Mouse (Mus musculus) midbrain, postnatal 0 days (tissue): ENCODE data around the gene Fsd1l. TPM values are rescaled to one million over a fixed set of nuclear protein-coding genes. Genes with fewer than 3 reads are reported as not detected.
"Not testable (repeated sequence)": the region's sequence is repeated elsewhere in the genome, so short reads cannot be mapped to it uniquely, and the experiment has no call there.

ENCODE experiments used
- ATAC-seq: fragments of 200-750 bp; cut with Nextera tagmentation; 2 replicates; pipeline ENCODE4 v1.8.0; 2017; ENCODE audit warnings: moderate number of reproducible peaks, mild to moderate bottlenecking, moderate TSS enrichment, moderate library complexity; ENCODE audit not compliant: low FRiP score
- DNase-seq: peaks from one replicate; pipeline ENCODE4 v3.0.0-alpha.2; 2015; ENCODE audit warnings: low spot score
- H3K27ac ChIP-seq: fragments of 300-500 bp; sonication (generic); 2 replicates; pipeline ENCODE4 v1.5.1; 2014; ENCODE audit warnings: low read depth, mild to moderate bottlenecking, low read length, mixed read lengths
- H3K27me3 ChIP-seq: fragments of 300-500 bp; sonication (generic); 2 replicates; pipeline ENCODE4 v1.6.1; 2014; ENCODE audit warnings: low read length, control low read depth, mixed read lengths; ENCODE audit not compliant: insufficient read depth
- H3K36me3 ChIP-seq: fragments of 300-500 bp; sonication (generic); 2 replicates; pipeline ENCODE4 v1.6.1; 2014; ENCODE audit warnings: low read length, control low read depth, mixed read lengths; ENCODE audit not compliant: insufficient read depth
- H3K4me1 ChIP-seq: fragments of 300-500 bp; sonication (generic); 2 replicates; pipeline ENCODE4 v1.6.1; 2014; ENCODE audit warnings: mild to moderate bottlenecking, control low read depth, antibody characterized with exemption, low read length, mixed read lengths; ENCODE audit not compliant: insufficient read depth
- H3K4me2 ChIP-seq: fragments of 300-500 bp; sonication (generic); 2 replicates; pipeline ENCODE4 v1.6.1; 2014; ENCODE audit warnings: low read depth, mild to moderate bottlenecking, low read length, mixed read lengths; ENCODE audit not compliant: poor library complexity, severe bottlenecking
- H3K4me3 ChIP-seq: fragments of 300-500 bp; sonication (generic); 2 replicates; pipeline ENCODE4 v1.5.1; 2014; ENCODE audit warnings: low read depth, mild to moderate bottlenecking, low read length, moderate library complexity
- H3K9ac ChIP-seq: fragments of 300-500 bp; sonication (generic); replicated peaks from 2 replicates; pipeline ENCODE4 v1.6.1; 2014; ENCODE audit warnings: mild to moderate bottlenecking, low read length, moderate library complexity, mixed read lengths; ENCODE audit not compliant: poor library complexity, severe bottlenecking
- H3K9me3 ChIP-seq: fragments of 300-500 bp; sonication (generic); 2 replicates; pipeline ENCODE4 v1.6.1; 2016; ENCODE audit warnings: low read length, control low read depth
- CTCF ChIP-seq: IDR thresholded peaks from 2 replicates; pipeline ENCODE4 v1.5.1; 2016; ENCODE audit warnings: antibody characterized with exemption, mild to moderate bottlenecking
- WGBS: fragments of 180-500 bp; shearing (Covaris S2); extraction: QIAGEN DNeasy Blood & Tissue Kit; methylation state at CpG from one replicate; pipeline ENCODE4 v1.1.7; 2014; 5-methylcytosine and 5-hydroxymethylcytosine counted together
- polyA plus RNA-seq: library from polyadenylated mRNA; unstranded; fragments of >200 nt; fragmentation: Nextera tagmentation; extraction: Ambion mirVana; gene quantifications from 2 replicates; pipeline ENCODE4 v1.2.1, GENCODE M21; 2015
- total RNA-seq: library from RNA; depleted of rRNA; stranded (reverse); fragments of >200 nt; gene quantifications from 2 replicates; pipeline ENCODE4 v1.2.3, GENCODE M21; 2014

The Fsd1l gene
- total and polyA plus RNA-seq, 2 experiments from 2014 or later: 23.8 to 25.3 TPM

DNA sequence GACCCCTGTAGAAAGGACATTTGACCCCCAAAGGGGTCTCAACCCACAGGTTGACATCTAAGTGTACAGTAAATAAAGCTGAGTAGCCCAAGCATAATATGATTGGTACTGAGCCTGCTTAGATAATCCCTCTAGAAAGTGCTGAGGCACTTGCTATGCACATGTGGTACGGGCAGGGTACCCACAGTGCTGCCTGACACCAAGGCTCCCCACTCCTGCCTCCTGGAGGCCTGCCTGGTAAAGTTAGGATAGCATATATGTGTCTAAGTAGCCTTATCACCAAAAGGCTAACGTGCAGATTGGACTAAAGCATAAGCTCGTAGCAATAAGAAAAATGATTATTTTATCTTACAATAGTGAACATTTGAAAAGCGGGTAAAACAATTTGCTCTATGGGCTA lies 57.7 kb downstream of the Fsd1l start:
- WGBS: 94% methylated on average over 4 of the region's 4 CpGs

GRCm38 (mm10) chr4:53691418-53691817 lies 60.1 kb downstream of the Fsd1l start:
- WGBS: 81% methylated on average over 1 of the region's 1 CpGs
- H3K27me3 ChIP-seq: no peaks in the 10 kb centered on the region
- no peak overlapping the region for H3K9ac ChIP-seq
- no peak for DNase-seq
- H3K27ac ChIP-seq: no peak overlapping the region
- H3K4me3 ChIP-seq: no peak overlapping the region
- no peaks in the 10 kb centered on the region for H3K4me1 ChIP-seq
- no peak overlapping the region for H3K4me2 ChIP-seq
- no peak for ATAC-seq
- TF ChIP-seq CTCF: no peak
- H3K9me3 ChIP-seq: no peaks in the 10 kb centered on the region
- peaks cover 13% of the 10 kb centered on the region; the same call in 1 of the 2 replicates for H3K36me3 ChIP-seq

More for the DNA sequence above, 57.7 kb downstream of the Fsd1l start:
- Histone ChIP-seq H3K27ac (no peak overlapping the region), H3K4me2 (no peak overlapping the region), H3K4me1 (no peaks in the 10 kb centered on the region), H3K9ac (no peak overlapping the region), H3K4me3 (no peak overlapping the region), H3K27me3 (no peaks in the 10 kb centered on the region), H3K36me3 (0 out of 2 replicates have a peak, but pooled peaks cover 7% of the 10 kb centered on the region), H3K9me3 (no peaks in the 10 kb centered on the region)
- DNase-seq: no peak
- no peak for TF ChIP-seq CTCF
- ATAC-seq: no peak

- H3K27me3 ChIP-seq, H3K27ac ChIP-seq, H3K4me3 ChIP-seq, ATAC-seq, H3K4me2 ChIP-seq, H3K36me3 ChIP-seq, DNase-seq, H3K9me3 ChIP-seq, H3K9ac ChIP-seq, H3K4me1 ChIP-seq: not testable (repeated sequence)
Observed at GRCm38 (mm10) chr4:53709166-53709565, 77.9 kb downstream of the Fsd1l start.

GRCm38 (mm10) chr4:53710021-53710420 lies 78.8 kb downstream of the Fsd1l start:
- Histone ChIP-seq H3K36me3 (no peaks in the 10 kb centered on the region), H3K4me2 (no peak overlapping the region), H3K27ac (no peak overlapping the region), H3K27me3 (no peaks in the 10 kb centered on the region), H3K4me3 (no peak overlapping the region), H3K9me3 (no peaks in the 10 kb centered on the region), H3K9ac (no peak overlapping the region), H3K4me1 (no peaks in the 10 kb centered on the region)
- no peak for TF ChIP-seq CTCF
- WGBS: 91% methylated on average over 2 of the region's 2 CpGs
- DNase-seq (no peak), ATAC-seq (no peak)

DNA sequence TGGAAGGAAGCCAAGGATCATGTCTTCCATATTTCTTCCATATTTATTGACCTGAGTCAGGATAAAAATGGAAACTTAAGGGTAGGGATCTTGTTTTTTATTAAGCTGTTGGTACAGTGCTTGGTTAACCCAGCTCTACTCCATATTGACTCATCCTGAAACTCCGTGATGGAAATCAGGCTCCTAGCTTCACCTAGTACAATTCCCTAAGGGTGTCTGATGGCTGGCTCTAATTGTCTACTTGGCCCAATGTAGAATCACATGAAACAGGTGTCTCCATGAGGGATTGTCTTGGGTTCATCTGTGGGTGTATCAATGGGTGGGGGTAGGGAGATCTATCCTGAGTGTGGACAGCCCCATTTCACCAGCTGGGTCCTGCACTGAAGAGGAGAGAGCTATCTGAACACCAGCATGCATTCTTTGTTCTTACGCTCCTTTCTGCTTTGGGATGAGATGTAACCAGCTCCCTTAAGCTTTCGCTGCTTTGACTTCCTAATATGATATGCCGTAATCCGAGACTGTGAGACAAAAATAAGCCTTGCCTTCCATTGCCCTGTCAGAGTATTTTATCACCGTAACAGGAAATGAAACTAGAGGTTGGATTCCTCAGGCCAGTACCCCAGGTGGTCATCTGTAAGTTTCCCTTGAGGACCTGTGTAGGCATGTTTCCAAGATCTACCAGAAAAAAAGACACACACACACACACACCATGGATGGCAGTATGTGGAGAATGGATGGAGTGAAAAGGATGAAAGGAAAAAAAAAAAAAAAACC lies 79.5 kb downstream of the Fsd1l start:
- Histone ChIP-seq H3K4me2 (no peak overlapping the region), H3K9me3 (no peaks in the 10 kb centered on the region), H3K36me3 (no peaks in the 10 kb centered on the region), H3K9ac (no peak overlapping the region), H3K4me3 (no peak overlapping the region), H3K27me3 (no peaks in the 10 kb centered on the region), H3K4me1 (no peaks in the 10 kb centered on the region), H3K27ac (no peak overlapping the region)
- TF ChIP-seq CTCF: no peak
- ATAC-seq (no peak), DNase-seq (no peak)
- 88% methylated on average over 6 of the region's 6 CpGs for WGBS

DNA sequence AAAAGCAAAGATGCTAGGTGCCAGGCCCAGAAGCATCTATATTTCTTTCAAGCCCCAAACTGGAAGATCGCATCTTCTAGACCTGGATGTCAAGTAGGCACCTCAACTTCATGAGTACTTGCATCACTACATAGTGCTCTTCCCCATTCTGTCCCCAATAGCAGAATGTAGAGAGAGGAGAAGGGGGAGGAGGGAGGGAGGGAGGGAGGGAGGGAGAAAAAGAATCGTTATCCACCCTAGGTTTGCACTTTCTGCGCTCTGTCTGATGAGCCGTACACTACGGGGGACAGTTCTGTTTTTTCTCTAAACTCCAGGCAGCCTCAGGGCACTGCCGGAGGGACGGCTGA lies 82.4 kb downstream of the Fsd1l start, which contains the start of gene Fktn:
TSS of gene Fktn (plus strand) at position 295 of the 347 bp plus-strand sequence.
- peak within 1 kb of the TSS; percentile 91 for H3K9ac ChIP-seq
- TF ChIP-seq CTCF: no peak
- 6% methylated on average over 7 of the region's 7 CpGs for WGBS
- peak within 1 kb of the TSS; percentile 83 for H3K4me3 ChIP-seq
- peak within 1 kb of the TSS; percentile 76 for H3K4me2 ChIP-seq
- H3K27me3 ChIP-seq: no peaks in the 10 kb centered on the region
- peak within 1 kb of the TSS; percentile 92 for H3K27ac ChIP-seq
- no peaks in the 10 kb centered on the region for H3K9me3 ChIP-seq
- ATAC-seq (peak; percentile 78), DNase-seq (no peak)
- H3K4me1 ChIP-seq: peaks cover 2% of the 10 kb centered on the region; the same call in 1 of the 2 replicates
- H3K36me3 ChIP-seq: no peaks in the 10 kb centered on the region; the same call in 1 of the 2 replicates
